Comparison of ENCODE assay signal across 26 mouse cellular contexts in the genomic region with DNA sequence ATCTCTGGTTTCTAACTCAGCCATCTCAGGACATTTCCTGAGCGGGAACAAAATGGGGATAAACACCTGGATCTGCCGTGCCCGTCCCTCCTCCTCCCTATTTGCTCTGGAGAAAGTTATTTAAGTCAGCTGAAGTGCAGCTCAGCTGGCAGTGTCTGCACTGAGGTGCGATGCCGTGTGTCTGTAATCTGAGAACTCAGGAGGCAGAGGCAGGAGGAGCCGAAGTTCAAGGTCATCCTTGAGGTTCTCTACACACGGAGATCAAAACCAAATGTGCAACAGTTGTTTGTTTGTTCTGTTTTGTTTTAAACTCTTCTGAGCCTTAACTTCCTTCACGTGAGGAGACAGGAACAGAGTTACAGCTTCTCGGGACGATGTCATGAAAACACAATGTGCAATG.
"Had no signal": no experiment of that assay in that cellular context is flagged by ENCODE, and none has a peak within 500 bp of the region (broad histone marks: within the 10 kb centered on the region; RNA-seq: fewer than 3 reads in every experiment).

No protein-coding gene starts in this region.

- H3K4me2 ChIP-seq: heart, embryonic 12.5 days; heart, embryonic 15.5 days; hindbrain, embryonic 13.5 days; hindbrain, embryonic 15.5 days; kidney, embryonic 15.5 days; limb, embryonic 13.5 days; limb, embryonic 15.5 days; liver, embryonic 12.5 days had no signal

- H3K36me3 ChIP-seq: hindbrain, embryonic 15.5 days; liver, embryonic 12.5 days had no signal

- ATAC-seq: hindbrain, postnatal 0 days; liver, embryonic 12.5 days had no signal

- DNase-seq: gastrocnemius, postnatal 10 days; gastrocnemius, postnatal 36 days; heart, adult 11 months; heart, adult 2 months; heart, postnatal 14 days; heart, postnatal 36 days; kidney, adult 11 months; kidney, adult 2 months; kidney, adult 9 months; kidney, postnatal 14 days; kidney, postnatal 36 days; layer of hippocampus, adult 9-11 months; layer of hippocampus, postnatal 36 days; left cerebral cortex, postnatal 4 days had no signal

- H3K27ac ChIP-seq: heart, adult 2 months; hindbrain, embryonic 13.5 days; hindbrain, embryonic 15.5 days; hindbrain, postnatal 0 days; kidney, postnatal 0 days; limb, embryonic 13.5 days; limb, embryonic 15.5 days; liver, embryonic 12.5 days; liver, embryonic 14.5 days had no signal

- H3K9me3 ChIP-seq: heart, embryonic 10.5 days; heart, embryonic 12.5 days; heart, embryonic 15.5 days; hindbrain, embryonic 13.5 days; hindbrain, embryonic 15.5 days; kidney, embryonic 15.5 days; limb, embryonic 13.5 days; limb, embryonic 15.5 days; liver, embryonic 12.5 days had no signal

- H3K4me3 ChIP-seq: heart, adult 2 months; heart, embryonic 10.5 days; heart, embryonic 12.5 days; heart, embryonic 15.5 days; hindbrain, embryonic 13.5 days; hindbrain, embryonic 15.5 days; kidney, embryonic 15.5 days; limb, embryonic 13.5 days; limb, embryonic 15.5 days; liver, embryonic 12.5 days had no signal

- H3K27me3 ChIP-seq: heart, embryonic 12.5 days; heart, embryonic 15.5 days; hindbrain, embryonic 13.5 days; hindbrain, embryonic 15.5 days; kidney, embryonic 15.5 days; limb, embryonic 13.5 days; limb, embryonic 15.5 days; liver, embryonic 12.5 days had no signal

- H3K9ac ChIP-seq: heart, embryonic 15.5 days; hindbrain, embryonic 13.5 days; hindbrain, embryonic 15.5 days; kidney, embryonic 15.5 days; limb, embryonic 13.5 days; limb, embryonic 15.5 days; liver, embryonic 12.5 days; liver, embryonic 14.5 days had no signal
